ENCODE assay signal across 25 mouse cellular contexts in the genomic region with DNA sequence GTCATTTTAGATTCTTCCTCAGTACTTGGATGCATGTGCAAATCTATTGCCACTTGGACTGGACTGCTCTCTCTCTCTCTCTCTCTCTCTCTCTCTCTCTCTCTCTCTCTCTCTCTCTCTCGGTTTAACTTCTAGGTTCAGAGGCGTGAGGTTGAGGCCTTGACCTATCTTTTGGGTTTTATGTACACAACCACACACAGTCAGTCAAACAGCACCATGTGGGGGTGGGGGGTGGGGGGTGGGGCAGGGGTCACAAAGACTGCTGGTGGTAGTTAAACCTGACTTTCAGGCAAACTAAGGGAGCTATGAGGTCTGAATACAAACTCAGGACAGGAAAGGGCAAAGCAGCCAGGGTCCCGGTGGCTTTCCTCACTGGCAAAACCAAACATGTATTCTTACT. TPM values are rescaled to one million over a fixed set of nuclear protein-coding genes. Genes with fewer than 3 reads are reported as not detected.
"Had no signal": no experiment of that assay in that cellular context is flagged by ENCODE, and none has a peak within 500 bp of the region (broad histone marks: within the 10 kb centered on the region; RNA-seq: fewer than 3 reads in every experiment).

No protein-coding gene starts in this region.

- ATAC-seq: midbrain, embryonic 16.5 days had no signal

- H3K9ac ChIP-seq: lung, embryonic 14.5 days; midbrain, embryonic 12.5 days; neural tube, embryonic 13.5 days; neural tube, embryonic 15.5 days; stomach, embryonic 15.5 days had no signal

- H3K9me3 ChIP-seq: midbrain, embryonic 10.5 days; midbrain, embryonic 12.5 days; neural tube, embryonic 13.5 days; neural tube, embryonic 15.5 days; stomach, embryonic 15.5 days had no signal

- H3K4me3 ChIP-seq: midbrain, embryonic 10.5 days; midbrain, embryonic 12.5 days; myocyte; neural tube, embryonic 13.5 days; neural tube, embryonic 15.5 days; stomach, embryonic 15.5 days had no signal

- DNase-seq: lung, adult 18-20 months; lung, embryonic 14.5 days; lung, postnatal 10 days; lung, postnatal 4 days; midbrain, embryonic 14.5 days; retina, postnatal 1 day; right cerebral cortex, adult 18-20 months; right cerebral cortex, postnatal 25 days; thymus, adult 2 months; thymus, postnatal 25 days; thymus, postnatal 4 days had no signal

- H3K4me2 ChIP-seq: lung, embryonic 14.5 days; midbrain, embryonic 12.5 days; neural tube, embryonic 13.5 days; neural tube, embryonic 15.5 days; stomach, embryonic 15.5 days had no signal

- H3K27ac ChIP-seq: midbrain, embryonic 10.5 days; midbrain, embryonic 12.5 days; neural tube, embryonic 13.5 days; neural tube, embryonic 15.5 days; stomach, embryonic 15.5 days; stomach, postnatal 0 days had no signal

- H3K4me1 ChIP-seq: neural tube, embryonic 15.5 days; stomach, embryonic 15.5 days had no signal

- H3K36me3 ChIP-seq: stomach, embryonic 15.5 days had no signal

- H3K27me3 ChIP-seq: midbrain, embryonic 12.5 days; neural tube, embryonic 13.5 days; neural tube, embryonic 15.5 days; stomach, embryonic 15.5 days had no signal

RNA-seq across cellular contexts. Expression of a gene that starts 56.8 kb away (rescaled TPM):
- total RNA-seq: megakaryocyte, adult 5-6 weeks; megakaryocyte-erythroid progenitor cell, adult 5-6 weeks had no signal
- polyA plus RNA-seq: midbrain, embryonic 10.5 days; midbrain, embryonic 12.5 days; midbrain, embryonic 16.5 days; myocyte; neural tube, embryonic 11.5 days; spleen, adult 2 months; testis, adult 2 months; urinary bladder, adult 2 months had no signal
